Mouse (Mus musculus): ENCODE measurements around the gene Wdr6.

The Wdr6 gene

DNA sequence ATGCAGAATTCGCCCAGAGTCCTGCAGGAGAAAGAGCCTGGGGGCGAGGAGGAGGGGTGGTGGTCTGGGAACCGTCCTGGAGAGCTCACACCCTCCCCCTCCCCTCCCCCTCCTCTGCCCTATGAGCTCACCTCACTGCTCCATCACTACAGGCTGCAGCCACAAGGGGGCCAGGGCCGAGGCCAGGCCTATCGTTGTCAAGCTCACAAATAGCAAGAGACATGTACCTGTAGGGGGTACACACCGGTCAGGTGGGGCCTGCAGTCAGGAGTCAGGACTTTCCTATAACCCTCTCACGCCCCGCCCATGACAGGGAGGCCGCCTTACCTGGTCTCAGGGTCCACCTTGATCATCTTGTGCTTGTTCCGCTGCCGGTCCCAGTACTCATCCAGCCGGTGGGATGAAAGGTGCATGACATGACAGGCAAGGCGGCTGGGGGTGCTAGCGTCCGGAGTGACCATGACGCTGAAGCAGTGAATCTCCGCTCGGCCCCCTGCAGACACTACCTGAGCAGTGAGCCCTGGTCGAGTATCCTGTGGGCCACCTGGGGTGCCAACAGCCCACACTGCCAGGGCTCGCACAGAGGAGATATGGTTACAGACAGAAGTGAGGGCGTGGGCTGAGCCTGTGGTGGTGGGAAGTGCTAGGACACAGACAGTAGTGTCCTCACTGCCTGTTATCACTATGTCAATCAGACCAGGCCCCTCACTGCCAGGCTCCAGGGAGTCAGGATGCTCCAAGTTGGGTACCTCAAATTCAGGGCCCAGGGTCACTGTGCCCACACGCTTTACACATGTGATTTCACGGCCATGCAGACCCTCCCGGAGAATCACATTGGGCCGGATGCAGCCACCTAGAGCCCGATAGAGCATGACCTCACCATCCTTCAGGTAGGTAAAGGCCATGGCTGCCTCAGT is 4.5 kb downstream of the Wdr6 start:
- peak; percentile 89 for DNase-seq

DNA sequence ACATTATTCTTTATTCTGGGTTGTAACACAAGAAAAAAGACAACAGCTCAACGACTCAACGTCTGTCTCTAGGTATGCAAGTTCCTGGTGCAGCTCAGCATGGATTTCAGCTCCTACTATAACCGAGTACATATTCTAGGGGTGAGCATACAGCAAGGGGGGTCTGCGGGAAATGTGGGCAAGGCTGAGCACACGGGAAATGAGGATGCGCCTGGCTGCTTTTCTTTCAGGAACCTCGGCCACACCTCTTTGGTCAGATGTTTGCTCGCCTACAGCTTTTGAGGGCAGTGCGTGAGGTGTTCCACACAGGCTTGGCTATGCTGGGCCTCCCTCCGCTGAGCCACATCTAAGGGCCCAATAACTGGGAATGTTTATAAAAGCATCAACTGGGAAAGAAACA is 6.2 kb downstream of the Wdr6 start:
- DNase-seq: no peak

DNA sequence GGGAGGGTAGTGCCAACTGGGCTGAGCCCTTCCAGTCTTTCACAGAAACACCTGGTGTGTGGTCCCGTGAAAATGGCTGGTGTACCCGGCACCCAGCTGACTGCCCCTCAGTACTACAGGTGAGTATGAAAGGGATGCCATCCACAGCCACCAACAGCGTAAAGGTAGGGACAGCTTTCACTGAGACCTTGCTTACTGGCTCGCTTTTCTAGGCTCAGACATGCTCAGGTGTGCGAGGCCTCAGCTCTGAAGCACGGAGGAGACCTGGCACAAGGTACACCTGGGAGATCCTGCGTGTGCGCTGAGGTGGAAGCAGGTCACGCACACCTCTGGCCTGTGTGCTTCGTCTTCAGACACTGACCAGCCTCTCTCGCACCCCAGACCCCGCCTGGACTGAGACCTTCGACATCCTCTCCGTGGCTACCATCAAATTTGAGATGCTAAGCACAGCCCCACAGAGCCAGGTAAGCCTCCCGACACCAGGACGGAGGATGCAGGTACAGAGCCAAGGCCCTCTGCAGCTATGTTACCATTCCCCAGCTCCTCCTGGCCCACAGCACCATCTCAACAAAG is 7.1 kb downstream of the Wdr6 start:
- DNase-seq: no peak

DNA sequence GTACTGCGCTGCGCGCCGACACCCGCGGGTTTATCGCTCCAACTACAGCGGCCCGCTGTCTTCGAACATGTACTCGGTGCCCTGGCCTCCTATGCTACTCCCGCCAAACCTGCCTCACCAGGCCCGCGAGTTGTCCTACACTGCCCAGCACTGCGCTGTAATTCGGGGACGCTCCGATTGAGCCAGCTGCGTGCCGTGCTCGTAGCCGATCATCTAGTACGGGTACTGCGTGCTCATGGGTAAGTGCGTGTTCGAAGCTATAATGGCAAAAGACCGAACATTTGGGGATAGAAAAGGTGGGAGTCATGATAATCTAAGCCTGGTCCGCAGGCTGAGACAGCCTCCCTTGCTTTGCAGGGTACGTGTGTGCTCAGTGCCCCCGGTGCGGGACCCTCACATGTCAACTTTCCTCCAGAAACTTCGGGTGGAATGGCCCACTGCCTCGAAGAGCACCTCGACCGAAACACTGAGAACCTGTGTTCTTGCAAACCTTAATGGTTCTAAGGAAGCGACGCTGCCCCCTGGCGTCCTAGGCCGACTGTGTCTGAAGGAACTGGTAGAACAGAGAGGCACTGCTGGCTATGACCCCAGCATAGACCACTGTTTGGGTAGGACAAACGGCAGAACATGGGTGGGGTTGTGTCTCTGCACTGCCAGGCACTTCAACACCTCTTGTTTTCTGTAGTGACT is 8.2 kb downstream of the Wdr6 start:
- peak; percentile 96 for DNase-seq

DNA sequence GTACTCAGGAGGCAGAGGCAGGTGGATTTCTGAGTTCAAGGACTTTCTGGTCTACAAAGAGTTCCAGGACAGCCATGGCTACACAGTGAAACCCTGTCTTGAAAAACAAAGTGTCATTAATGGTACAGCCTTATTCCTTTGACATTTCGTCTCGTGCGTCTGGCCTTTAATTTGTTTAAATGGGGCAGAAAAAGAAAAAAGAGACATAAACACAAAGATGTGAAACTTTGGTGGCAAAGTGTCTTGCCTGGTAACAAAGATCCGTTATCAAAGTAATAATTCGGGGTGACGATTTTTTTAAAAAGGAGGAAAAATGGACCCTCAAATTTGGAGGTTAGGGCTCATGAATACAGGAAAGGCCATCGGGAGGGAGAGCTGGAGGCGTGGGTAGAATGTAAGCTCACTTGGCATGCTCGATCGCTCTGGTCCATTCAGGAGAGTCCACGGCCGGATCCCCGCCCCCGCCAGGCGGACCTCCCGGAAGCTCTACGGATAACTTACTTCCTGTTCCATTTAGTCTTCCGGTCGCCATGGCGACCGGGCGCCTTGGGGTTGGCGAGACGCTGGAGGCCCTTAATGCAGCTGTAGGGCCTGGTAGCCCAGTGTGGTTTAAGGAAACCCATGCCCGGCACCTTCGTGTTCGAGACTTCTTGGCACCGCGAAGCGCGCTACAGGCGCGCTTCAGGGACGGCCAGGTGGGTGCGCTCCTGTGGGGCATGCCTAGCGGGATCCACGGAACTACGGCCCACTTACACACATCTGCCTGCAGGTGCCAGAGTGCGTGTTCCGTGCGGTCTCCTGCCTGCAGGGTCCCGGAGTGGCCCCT is 8.9 kb downstream of the Wdr6 start, which contains the start of gene Dalrd3:
Gene Dalrd3, plus strand, starts transcription at position 506 of the 826 bp plus-strand sequence.
- peak; percentile 88 for DNase-seq

DNA sequence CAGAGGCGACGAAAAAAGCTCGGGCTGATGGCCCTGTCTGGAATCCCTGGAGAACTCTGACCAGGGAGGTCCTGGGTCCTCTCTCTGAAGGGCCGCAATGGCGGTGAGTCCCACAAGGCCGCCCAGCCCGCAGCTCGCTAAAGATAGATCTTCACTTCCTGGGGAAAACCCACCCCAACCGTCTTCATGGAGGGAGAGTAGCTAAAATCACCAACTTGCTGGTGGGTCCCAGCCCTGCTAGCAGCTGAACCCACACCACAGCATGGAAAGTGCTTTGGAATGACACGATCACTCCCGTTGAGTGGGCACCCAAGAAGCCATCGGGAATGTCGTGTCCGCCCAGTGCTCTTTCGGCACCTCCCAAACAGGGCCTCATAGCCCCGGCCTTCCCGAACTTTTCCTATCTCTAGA is 10.0 kb downstream of the Wdr6 start:
- peak; percentile 45 for DNase-seq

DNA sequence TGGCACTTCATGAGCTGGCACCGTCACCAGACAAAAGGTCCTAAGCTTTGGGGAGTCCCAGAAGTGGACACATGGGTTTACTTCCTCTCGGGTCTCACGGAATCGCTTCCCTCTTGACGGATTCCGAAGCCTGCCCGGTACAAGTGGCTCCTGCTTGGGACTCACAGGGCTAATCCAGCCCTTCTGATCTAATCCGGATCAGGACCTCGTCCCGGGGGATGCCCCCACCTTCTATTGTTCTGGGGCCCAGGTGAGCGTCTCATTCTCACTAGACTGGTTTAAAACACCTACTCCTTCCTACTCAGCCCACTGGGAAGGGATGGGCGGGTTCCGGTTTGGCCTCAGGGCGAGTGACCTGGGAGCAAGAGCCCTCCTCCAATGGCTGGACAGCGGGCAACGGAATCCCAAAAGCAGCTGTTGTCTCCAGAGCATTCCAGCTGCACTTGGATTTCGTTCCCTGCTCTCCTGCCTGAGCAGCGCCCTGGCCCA is 10.6 kb downstream of the Wdr6 start:
- peak; percentile 43 for DNase-seq

DNA sequence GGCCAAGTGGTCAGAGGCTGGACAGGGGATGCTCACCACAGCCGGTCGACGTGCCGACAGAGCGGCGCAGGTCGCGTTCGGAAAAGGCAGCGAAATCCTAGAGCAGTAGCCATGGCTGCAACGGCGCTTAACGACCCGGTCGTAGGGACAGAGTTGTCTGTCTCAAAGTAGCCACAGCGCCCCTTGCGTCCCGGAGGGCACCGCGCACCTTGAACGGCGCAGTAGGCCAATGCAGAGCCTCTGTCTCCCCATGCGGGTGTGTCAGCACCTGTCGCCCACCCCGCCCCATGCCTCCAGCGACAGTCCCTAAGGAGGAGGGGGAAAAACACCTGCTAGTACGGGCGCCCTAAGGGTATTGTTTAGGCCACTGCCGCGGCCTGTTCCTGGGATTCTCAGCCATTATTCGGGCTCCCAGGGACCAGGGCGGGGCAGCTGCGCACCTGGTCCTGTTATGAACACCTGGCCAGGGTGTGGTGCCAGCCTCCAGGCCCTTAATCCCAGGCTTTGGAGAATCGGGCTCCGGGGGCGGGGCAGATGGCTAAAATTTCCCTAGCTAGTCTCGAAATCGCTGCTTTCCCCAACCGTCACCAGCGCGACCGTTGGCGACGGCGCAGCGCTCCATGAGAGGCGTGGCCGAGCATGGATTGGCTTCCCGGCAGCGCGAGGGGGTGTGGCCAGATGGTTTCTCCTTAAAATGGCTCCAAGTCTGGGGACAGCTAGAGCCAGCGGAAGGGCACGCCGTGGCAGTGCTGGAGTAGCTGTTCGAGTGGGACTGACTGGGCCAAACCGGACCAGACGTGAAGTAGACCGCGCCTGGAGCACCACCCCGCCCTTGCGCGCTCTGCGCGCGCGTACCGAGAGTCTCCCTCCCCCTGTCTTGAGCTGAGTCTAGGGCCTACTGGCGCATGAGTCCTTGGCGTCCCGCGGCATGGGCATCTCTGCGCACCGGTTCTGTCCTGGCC is 11.4 kb downstream of the Wdr6 start, which contains the start of gene Ndufaf3:
Gene Ndufaf3, minus strand, starts transcription at position 620 of the 962 bp plus-strand sequence.
- DNase-seq: peak; percentile 98

DNA sequence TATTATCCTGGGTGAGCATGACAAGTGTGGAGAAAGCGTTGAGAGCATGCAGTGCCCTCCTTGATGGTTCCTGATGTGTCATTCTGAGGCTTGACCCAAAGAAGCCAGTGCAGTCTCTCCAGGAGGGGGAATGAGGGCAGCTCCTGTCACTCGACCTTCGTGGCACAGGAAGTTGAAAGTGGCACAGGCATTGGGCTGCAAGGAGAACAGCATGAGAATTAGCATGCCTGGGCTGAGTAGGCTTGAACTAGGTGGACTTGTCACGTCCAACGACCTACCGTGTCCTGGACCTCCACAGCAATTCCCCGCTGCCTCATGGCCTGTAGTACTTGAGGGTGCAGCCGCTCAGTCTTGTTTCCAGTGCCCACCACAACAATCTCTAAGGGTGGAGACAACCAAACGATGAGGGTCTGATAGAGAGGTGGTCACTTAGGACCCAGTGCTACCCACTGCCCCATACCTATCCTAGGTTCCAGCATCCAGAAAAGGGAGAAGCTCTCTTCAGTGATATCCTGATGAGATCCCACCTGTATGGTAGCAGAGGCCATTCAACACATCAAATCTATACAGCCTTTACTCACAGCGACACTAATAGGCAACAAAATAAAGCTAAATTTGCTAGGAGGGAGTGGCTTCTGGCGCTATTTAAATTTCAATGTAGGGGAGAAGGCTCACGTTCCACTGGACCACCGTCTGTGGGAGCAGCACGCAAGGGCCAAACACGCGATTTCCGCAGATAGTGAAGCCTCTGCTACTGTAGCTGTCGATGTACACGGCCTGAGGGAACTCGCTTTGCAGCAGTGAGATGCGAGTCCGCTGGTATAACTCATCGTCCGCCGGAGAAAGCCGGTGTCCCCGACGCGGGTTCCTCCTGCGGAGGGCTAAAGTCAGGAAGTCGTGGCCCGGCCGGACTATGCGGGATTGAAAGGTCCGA is 12.4 kb downstream of the Wdr6 start:
- no peak for DNase-seq

DNA sequence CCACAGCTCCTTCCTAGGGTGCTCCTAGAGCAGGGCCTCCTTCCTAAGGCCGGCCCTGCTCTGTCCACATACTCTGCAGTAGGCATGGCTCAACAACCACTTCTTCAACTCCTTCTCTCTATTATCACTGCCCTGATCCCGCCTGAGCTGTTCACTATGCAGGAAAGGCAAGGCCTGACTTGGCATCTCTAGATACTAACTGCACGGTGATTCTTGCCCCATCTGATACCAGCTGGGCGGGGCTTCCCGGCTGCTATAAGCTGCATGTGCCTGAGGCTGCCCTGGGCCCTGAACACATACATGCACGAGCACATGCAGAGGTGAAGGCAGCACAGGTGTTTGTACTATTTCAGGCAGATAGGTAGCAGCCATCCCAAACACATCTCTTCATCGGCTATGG is 14.4 kb downstream of the Wdr6 start:
- DNase-seq: no peak

DNA sequence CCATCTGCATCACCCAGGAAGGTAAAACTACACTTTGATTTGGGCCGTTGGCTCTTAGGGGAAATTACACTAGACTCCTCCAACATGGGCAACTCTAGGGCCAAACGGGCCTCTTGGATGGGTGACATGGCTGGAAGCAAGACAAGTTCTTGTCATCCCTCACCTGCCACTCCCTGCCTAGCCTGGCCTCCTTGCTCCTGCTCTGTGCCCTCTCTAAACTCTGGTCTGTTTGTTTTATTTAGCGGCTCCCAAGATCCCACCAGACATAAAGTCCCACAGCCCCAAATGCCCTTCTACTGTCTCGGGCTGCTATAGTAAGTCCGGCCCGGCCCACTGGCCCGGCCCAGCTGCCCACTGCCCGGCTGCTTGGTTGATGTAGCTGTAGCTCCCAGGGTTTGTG is 14.9 kb downstream of the Wdr6 start:
- no peak for DNase-seq

DNA sequence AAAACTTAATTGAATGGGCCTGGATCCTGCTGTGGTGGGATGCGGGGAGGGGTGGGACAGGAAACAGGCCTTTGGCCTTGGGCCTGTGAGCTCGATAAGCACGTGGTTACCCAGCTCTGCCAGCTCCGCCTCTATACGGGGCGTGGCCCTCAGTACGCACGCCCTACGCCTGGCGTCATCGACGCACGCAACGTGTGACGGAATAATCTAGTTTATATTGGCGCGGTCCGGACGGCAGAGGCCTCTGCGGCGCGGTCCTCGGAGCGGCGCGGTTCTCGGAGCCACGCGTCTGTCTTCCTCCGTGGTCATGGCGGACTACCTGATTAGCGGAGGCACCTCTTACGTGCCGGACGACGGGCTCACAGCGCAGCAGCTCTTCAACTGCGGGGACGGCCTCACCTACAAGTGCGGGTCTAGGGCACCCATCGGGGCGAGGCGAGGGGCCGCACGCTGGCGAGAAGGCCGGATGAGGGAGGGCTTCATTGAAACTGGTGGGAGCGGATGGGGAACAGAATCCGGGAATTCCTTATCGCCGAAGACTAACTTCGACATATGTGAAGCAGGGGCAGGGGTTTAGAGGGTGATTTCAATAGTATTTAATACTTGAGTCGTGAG is 18.2 kb downstream of the Wdr6 start, which contains the start of gene Impdh2:
Gene Impdh2, plus strand, starts transcription at position 60 of the 615 bp plus-strand sequence.
- peak; percentile 94 for DNase-seq

DNA sequence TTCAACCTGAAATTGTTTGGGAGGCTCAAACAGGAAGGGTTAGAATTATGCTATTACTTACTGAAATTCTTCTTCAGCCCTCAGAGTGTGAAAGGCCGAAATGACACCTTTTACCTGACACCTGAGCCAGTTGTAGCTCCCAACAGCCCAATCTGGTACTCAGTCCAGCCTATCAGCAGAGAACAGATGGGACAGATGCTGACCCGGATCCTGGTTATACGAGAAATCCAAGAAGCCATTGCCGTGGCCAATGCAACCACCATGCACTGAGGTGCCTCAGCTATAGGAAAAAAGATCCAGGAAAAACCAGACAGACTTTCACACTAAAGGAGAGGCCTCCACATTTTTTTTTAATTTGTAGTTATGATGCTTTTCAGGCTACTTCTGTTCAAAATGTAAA is 19.4 kb downstream of the Wdr6 start:
- DNase-seq: no peak

DNA sequence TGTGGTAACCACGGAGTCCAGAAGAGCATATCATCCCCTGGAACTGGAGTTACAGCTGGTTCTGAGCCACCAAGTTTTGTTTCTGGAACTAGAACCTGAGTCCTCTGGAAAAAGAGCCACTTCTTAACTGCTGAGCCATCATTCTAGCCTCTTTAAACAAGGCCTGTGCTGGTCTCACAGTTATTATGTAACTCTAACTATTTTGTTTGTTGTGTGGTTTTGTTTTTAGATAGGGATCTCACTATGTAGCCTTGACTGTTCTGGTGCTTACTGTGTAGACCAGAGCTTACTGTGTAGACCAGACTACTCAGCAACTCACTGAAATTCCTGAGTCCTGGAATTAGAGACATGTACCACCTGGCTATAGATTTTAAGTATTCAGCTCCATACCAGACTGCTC is 31.7 kb downstream of the Wdr6 start:
- DNase-seq: no peak

DNA sequence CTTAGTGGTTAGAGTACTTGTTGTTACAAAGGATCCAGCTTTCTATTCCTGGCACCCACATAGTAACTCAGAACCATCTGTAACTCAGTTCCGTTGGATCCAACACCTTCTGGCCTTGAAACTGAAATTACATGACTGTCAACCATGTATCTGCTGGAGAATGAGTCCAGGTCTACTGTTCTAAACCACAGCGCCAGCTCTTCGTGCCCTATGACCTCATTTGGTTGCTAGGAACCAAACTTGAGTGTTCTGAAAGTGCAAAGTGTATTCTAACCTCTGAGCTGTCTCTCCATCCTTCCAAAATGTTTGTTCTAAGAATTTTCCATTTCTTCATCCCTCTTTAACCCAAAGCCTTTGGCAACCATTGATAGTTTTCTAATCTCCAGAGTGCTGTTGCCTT is 32.6 kb downstream of the Wdr6 start:
- DNase-seq: no peak

DNA sequence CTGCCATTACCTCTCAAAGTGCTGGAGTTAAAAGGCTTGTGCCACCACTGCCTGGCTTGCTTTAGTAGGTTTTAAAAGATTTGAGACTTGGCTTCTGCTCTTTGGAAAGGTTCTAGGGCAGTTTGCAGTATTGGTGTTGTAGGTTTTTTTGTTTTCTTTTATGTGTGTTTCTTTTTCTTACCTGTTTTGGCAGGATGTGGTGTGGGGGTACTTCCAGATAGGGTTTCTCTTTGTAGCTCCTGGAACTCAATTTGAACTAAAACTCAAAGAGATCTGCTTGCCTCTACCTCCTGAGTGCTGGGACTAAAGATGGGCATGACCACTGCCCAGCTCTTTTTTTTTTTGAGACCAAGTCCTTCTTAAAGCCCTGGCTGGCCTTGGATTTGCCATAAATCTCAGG is 37.7 kb downstream of the Wdr6 start:
- no peak for DNase-seq

DNA sequence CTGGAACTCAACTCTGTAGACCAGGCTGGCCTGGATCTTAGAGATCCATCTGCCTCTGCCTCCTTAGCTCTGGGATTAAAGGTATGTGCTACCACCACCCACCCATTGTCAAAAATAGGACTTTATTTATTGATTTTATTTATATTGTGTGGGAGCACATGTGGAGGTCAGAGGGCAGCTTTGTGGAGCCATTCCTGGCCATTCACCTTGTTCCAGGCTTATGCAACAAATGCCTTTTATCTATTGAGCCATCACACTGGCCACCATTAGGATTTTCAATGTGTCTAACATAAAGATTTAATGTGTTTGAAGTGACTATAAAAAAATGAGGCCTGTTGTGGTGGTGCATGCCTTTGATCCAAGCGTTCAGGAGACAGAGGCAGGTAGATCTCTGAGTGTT is 47.0 kb downstream of the Wdr6 start:
- no peak for DNase-seq

DNA sequence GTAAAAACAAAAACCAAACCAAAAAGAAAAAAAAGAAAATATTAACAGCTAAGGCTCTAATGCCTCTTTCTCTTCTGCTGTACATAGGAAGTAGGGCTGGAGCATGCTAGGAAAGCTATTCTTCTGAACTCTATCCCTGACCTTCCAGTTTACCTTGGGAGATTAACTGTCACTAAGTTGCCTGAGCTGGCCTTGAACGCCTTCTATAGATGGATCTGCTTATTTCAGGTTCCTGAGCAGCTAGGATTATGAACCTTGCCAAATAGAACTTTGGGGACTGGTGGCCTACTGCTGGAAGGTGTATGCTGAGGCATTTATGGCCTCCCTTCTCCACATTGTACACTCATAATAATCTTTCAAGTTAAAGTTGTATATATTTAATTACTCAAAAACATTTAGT is 47.6 kb downstream of the Wdr6 start:
- DNase-seq: no peak

DNA sequence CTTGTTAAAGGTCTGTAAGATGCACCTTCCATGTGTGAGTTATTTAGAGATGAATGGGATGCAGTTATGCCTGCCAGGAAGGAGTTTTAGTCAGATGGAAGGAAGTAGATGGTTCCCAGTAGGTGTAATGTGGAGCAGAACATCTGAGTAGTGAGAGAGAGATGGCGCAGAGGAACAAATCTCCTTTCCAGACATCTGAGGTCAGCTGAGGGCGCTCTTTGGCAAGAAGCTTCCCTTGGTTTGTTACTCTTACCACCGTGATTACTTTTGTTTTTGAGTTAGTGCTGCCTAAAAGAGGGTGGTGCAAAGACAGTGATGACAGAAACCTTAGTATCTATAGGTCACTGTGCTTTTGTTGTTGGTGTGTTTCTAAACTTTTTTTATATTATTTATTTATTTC is 53.1 kb downstream of the Wdr6 start:
- DNase-seq: no peak

DNA sequence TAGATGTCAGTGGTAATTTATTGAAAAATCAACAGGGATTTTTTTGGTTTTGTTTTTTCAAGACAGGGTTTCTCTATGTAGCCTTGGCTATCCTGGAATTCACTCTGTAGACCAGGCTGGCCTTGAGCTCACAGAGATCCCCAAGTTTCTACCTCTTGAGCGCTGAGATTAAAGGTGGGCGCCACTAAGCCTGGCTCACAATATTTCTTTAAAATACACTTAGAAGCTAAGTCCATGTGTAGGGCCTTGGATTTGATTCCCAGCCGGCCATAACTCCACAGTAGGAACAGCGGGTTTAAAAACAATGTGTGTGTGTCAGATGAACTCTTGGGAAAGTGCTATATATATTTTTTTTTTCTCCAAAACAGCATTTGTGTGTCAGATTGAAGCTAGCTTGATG is 55.2 kb downstream of the Wdr6 start:
- no peak for DNase-seq

All from thymus, postnatal 4 days (tissue).